Mouse (Mus musculus): Measurements from ENCODE around the gene Stx18. TPM values are rescaled to one million over a fixed set of nuclear protein-coding genes. Genes with fewer than 3 reads are reported as not detected.

Stx18 gene
- total RNA-seq, 1 experiment: 16.8 TPM

DNA sequence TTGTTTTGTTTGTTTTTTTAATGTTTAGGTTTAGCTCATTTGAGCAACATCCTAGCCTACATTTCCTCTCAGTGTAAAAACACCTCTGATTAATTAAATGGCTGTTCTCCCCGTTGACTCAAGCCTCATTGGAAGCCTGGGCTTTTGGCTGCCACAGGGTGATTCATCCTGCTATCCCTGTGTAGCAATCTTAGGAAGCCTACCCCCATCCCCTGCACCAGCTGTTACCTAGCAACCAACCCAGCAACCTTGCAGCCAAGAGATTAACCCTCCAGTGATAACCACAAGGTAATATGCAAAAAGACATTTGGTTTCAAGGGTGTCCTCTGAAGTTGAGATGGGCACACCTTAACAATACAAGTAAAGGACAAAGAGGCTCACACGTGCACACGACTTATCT is 112.7 kb downstream of the Stx18 start:
- DNase-seq (ENCODE audit: low read depth, low spot score): no peak
- in situ Hi-C loops (cut with MboI; ENCODE audit: low sequenced_read_pairs in 2 of 2, unreplicated experiment in 2 of 2): no loop called here
- Histone ChIP-seq H3K27ac (ENCODE audit: insufficient read depth, low read depth, low read length, poor library complexity, severe bottlenecking) (no peak overlapping the region), H3K4me3 (ENCODE audit: insufficient read depth in 1 of 2, low read depth in 1 of 2, low read length in 2 of 2, poor library complexity in 1 of 2, severe bottlenecking in 1 of 2) (no peak overlapping the region), H3K36me3 (ENCODE audit: control insufficient read depth, insufficient read depth, low read length, poor library complexity, severe bottlenecking) (no peaks in the 10 kb centered on the region), H3K9me3 (ENCODE audit: control insufficient read depth, insufficient read depth, low read depth, low read length) (no peaks in the 10 kb centered on the region), H3K4me1 (ENCODE audit: control insufficient read depth in 2 of 2, insufficient read depth in 2 of 2, low read length in 2 of 2, poor library complexity in 1 of 2) (no peaks in the 10 kb centered on the region), H3K9ac (ENCODE audit: insufficient read depth, low read depth, low read length, poor library complexity, severe bottlenecking) (no peak overlapping the region)
- TF ChIP-seq ZNF384 (IDR thresholded peaks at IDR 0.05; ENCODE audit: low read depth, low read length) (no peak), ZC3H11A (IDR thresholded peaks at IDR 0.05; ENCODE audit: borderline replicate concordance, low read depth, low read length) (no peak), HCFC1 (IDR thresholded peaks at IDR 0.05; ENCODE audit: borderline replicate concordance, insufficient read depth, low read length) (no peak), CHD2 (IDR thresholded peaks at IDR 0.05; ENCODE audit: low read depth, low read length) (no peak), MAFK (IDR thresholded peaks at IDR 0.05; ENCODE audit: insufficient read depth, low read depth, low read length) (no peak)

DNA sequence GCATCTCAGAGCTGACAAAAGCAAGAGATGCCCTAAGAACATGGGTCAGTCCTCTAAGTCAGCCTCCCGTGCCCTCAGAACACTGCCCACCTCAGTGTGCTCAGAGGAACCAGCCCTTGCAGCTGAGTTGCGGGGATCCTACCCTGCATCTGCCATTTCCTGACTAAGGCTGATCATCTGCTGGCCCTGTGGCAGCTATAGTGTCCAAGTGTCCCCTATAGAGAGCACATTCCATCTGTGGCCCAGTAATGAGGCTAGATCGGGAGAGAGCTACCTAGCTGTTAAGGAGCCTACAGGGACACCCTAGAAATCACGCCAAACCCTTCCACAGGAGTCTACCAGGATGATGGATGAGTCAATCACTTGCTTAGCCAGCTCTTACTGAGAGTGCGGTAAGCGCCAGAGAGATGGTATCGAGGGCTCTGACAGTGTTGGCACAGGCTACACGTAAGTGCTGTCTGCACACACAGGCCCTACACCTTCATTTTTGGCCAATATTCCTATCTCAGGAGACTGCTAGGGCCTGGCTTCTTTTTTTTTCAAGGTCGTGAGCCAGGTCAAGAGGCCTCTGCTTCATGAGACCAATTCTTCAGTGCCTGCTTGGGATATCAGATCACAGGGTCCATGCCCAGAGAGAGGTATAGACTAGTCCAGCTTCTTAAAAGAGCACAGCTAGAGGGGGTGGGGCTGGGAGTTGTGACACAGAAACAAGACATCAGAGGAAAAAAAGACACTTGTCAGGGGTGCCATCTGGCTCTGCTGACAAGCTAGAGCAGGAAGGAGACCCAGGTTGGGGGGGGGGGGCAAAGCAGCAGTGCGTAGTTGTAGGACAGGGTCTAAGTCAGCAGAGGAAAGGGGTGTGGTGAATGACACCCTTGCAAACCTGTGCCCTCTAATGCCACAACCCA is 113.9 kb downstream of the Stx18 start:
- Histone ChIP-seq H3K9me3 (ENCODE audit: control insufficient read depth, insufficient read depth, low read depth, low read length) (no peaks in the 10 kb centered on the region), H3K9ac (ENCODE audit: insufficient read depth, low read depth, low read length, poor library complexity, severe bottlenecking) (no peak overlapping the region), H3K4me3 (ENCODE audit: insufficient read depth in 1 of 2, low read depth in 1 of 2, low read length in 2 of 2, poor library complexity in 1 of 2, severe bottlenecking in 1 of 2) (no peak overlapping the region), H3K4me1 (ENCODE audit: control insufficient read depth in 2 of 2, insufficient read depth in 2 of 2, low read length in 2 of 2, poor library complexity in 1 of 2) (no peaks in the 10 kb centered on the region), H3K36me3 (ENCODE audit: control insufficient read depth, insufficient read depth, low read length, poor library complexity, severe bottlenecking) (no peaks in the 10 kb centered on the region), H3K27ac (ENCODE audit: insufficient read depth, low read depth, low read length, poor library complexity, severe bottlenecking) (no peak overlapping the region; the same call in 1 of the 2 replicates)
- in situ Hi-C loops (cut with MboI; ENCODE audit: low sequenced_read_pairs in 2 of 2, unreplicated experiment in 2 of 2): no loop called here
- no peak for DNase-seq (ENCODE audit: low read depth, low spot score)
- TF ChIP-seq HCFC1 (IDR thresholded peaks at IDR 0.05; ENCODE audit: borderline replicate concordance, insufficient read depth, low read length) (no peak), ZNF384 (IDR thresholded peaks at IDR 0.05; ENCODE audit: low read depth, low read length) (no peak), CHD2 (IDR thresholded peaks at IDR 0.05; ENCODE audit: low read depth, low read length) (no peak), MAFK (IDR thresholded peaks at IDR 0.05; ENCODE audit: insufficient read depth, low read depth, low read length) (no peak), ZC3H11A (IDR thresholded peaks at IDR 0.05; ENCODE audit: borderline replicate concordance, low read depth, low read length) (no peak)

DNA sequence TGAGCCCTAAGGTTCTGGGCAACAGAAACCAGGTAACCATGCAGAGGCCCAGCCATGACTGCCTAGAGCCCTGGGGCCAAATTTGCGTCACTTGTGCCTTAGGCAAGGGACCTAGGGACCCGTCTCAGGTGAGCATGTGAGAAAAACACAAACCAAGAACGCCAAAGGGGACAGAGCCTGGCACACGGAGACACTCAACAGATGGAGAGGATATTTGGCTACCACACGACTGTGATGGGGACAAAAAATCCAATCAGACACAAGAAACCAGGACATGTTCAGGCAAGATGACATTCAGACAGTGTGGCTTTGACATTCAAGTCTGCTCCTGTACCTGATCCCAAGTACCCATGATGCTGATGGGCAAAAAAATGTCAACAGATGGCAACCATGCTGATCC is 115.1 kb downstream of the Stx18 start:
- no peaks in the 10 kb centered on the region for H3K36me3 ChIP-seq (ENCODE audit: control insufficient read depth, insufficient read depth, low read length, poor library complexity, severe bottlenecking)
- in situ Hi-C loops (cut with MboI; ENCODE audit: low sequenced_read_pairs in 2 of 2, unreplicated experiment in 2 of 2): no loop called here

DNA sequence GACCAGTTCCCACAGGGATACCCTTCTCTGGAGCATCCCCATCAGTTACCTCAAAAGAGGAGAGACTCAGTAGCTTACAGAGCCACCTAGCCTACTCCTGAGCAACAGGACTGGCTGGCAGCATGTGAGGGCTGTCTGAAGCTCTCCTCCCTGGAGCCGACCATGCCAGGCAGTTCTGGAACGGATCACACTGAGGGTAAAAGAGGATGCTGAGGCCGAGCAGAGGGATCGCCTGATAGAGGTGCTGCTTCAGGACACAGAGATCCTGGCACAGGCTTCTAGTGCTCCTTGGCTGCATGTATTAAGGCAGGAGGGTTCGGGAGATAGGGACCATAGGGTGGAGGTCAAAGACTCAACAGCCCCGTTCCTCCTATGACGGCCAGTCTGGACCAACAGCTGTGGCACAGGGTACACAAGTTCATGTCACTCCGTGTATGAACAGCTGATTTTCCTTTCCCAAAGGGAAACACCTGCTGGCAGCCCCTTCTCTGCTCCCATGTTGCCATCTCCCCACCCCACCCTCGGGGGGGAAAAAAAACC is 119.0 kb downstream of the Stx18 start:
- TF ChIP-seq ZC3H11A (IDR thresholded peaks at IDR 0.05; ENCODE audit: borderline replicate concordance, low read depth, low read length): no peak
- no peak for TF ChIP-seq HCFC1 (IDR thresholded peaks at IDR 0.05; ENCODE audit: borderline replicate concordance, insufficient read depth, low read length)
- TF ChIP-seq CHD2 (IDR thresholded peaks at IDR 0.05; ENCODE audit: low read depth, low read length): no peak
- no peak for TF ChIP-seq ZNF384 (IDR thresholded peaks at IDR 0.05; ENCODE audit: low read depth, low read length)
- TF ChIP-seq MAFK (IDR thresholded peaks at IDR 0.05; ENCODE audit: insufficient read depth, low read depth, low read length): no peak
- Histone ChIP-seq H3K9ac (ENCODE audit: insufficient read depth, low read depth, low read length, poor library complexity, severe bottlenecking) (no peak overlapping the region), H3K36me3 (ENCODE audit: control insufficient read depth, insufficient read depth, low read length, poor library complexity, severe bottlenecking) (no peaks in the 10 kb centered on the region), H3K27ac (ENCODE audit: insufficient read depth, low read depth, low read length, poor library complexity, severe bottlenecking) (no peak overlapping the region), H3K4me1 (ENCODE audit: control insufficient read depth in 2 of 2, insufficient read depth in 2 of 2, low read length in 2 of 2, poor library complexity in 1 of 2) (no peaks in the 10 kb centered on the region; a peak in 1 of 4 replicates), H3K4me3 (ENCODE audit: insufficient read depth in 1 of 2, low read depth in 1 of 2, low read length in 2 of 2, poor library complexity in 1 of 2, severe bottlenecking in 1 of 2) (no peak overlapping the region), H3K9me3 (ENCODE audit: control insufficient read depth, insufficient read depth, low read depth, low read length) (no peaks in the 10 kb centered on the region)
- DNase-seq (ENCODE audit: low read depth, low spot score): no peak
- in situ Hi-C loops (cut with MboI; ENCODE audit: low sequenced_read_pairs in 2 of 2, unreplicated experiment in 2 of 2): no loop called here

More for the DNA sequence above, 115.1 kb downstream of the Stx18 start:
- Histone ChIP-seq H3K9ac (ENCODE audit: insufficient read depth, low read depth, low read length, poor library complexity, severe bottlenecking) (no peak overlapping the region), H3K4me3 (ENCODE audit: insufficient read depth in 1 of 2, low read depth in 1 of 2, low read length in 2 of 2, poor library complexity in 1 of 2, severe bottlenecking in 1 of 2) (no peak overlapping the region), H3K9me3 (ENCODE audit: control insufficient read depth, insufficient read depth, low read depth, low read length) (no peaks in the 10 kb centered on the region), H3K4me1 (ENCODE audit: control insufficient read depth in 2 of 2, insufficient read depth in 2 of 2, low read length in 2 of 2, poor library complexity in 1 of 2) (no peaks in the 10 kb centered on the region), H3K27ac (ENCODE audit: insufficient read depth, low read depth, low read length, poor library complexity, severe bottlenecking) (no peak overlapping the region)
- no peak for DNase-seq (ENCODE audit: low read depth, low spot score)
- TF ChIP-seq ZC3H11A (IDR thresholded peaks at IDR 0.05; ENCODE audit: borderline replicate concordance, low read depth, low read length) (no peak), HCFC1 (IDR thresholded peaks at IDR 0.05; ENCODE audit: borderline replicate concordance, insufficient read depth, low read length) (no peak), MAFK (IDR thresholded peaks at IDR 0.05; ENCODE audit: insufficient read depth, low read depth, low read length) (no peak), ZNF384 (IDR thresholded peaks at IDR 0.05; ENCODE audit: low read depth, low read length) (no peak), CHD2 (IDR thresholded peaks at IDR 0.05; ENCODE audit: low read depth, low read length) (no peak)

Data from ES-E14 (cell line).